Mouse (Mus musculus): ENCODE measurements around the gene Rnf38. TPM values are rescaled to one million over a fixed set of nuclear protein-coding genes. Genes with fewer than 3 reads are reported as not detected.
A peak's percentile ranks its signal among the peaks of the same experiment; 100 is the strongest.

Rnf38 gene
- polyA plus RNA-seq, 1 experiment, result 147 TPM

- no peak for DNase-seq (ENCODE audit: low read depth)
Observed at GRCm38 (mm10) chr4:44224141-44224540, 9.4 kb downstream of the Rnf38 start.

- DNase-seq (ENCODE audit: low read depth), result no peak
Observed at GRCm38 (mm10) chr4:44223444-44223843, 10.1 kb downstream of the Rnf38 start.

GRCm38 (mm10) chr4:44216797-44217442, 16.7 kb downstream of the Rnf38 start:
- DNase-seq (ENCODE audit: low read depth), result no peak

- DNase-seq (ENCODE audit: low read depth), result no peak
Observed at GRCm38 (mm10) chr4:44199968-44200367, 33.6 kb downstream of the Rnf38 start.

- DNase-seq (ENCODE audit: low read depth), result peak; percentile 67
Observed at GRCm38 (mm10) chr4:44187431-44187830, 46.2 kb downstream of the Rnf38 start.

- DNase-seq (ENCODE audit: low read depth), result no peak
Observed at GRCm38 (mm10) chr4:44183862-44184261, 49.7 kb downstream of the Rnf38 start.

- no peak for DNase-seq (ENCODE audit: low read depth)
Observed at GRCm38 (mm10) chr4:44179748-44180147, 53.8 kb downstream of the Rnf38 start.

- DNase-seq (ENCODE audit: low read depth), result no peak
Observed at GRCm38 (mm10) chr4:44173177-44173576, 60.4 kb downstream of the Rnf38 start.

- DNase-seq (ENCODE audit: low read depth), result no peak
Observed at GRCm38 (mm10) chr4:44172676-44173075, 60.9 kb downstream of the Rnf38 start.

- no peak for DNase-seq (ENCODE audit: low read depth)
Observed at GRCm38 (mm10) chr4:44169884-44170283, 63.7 kb downstream of the Rnf38 start.

- no peak for DNase-seq (ENCODE audit: low read depth)
Observed at GRCm38 (mm10) chr4:44168816-44169215, 64.8 kb downstream of the Rnf38 start.

- no peak for DNase-seq (ENCODE audit: low read depth)
Observed at GRCm38 (mm10) chr4:44168231-44168647, 65.3 kb downstream of the Rnf38 start.

- DNase-seq (ENCODE audit: low read depth), result peak; percentile 20
Observed at GRCm38 (mm10) chr4:44167397-44168121, 66.0 kb downstream of the Rnf38 start.

- no peak for DNase-seq (ENCODE audit: low read depth)
Observed at GRCm38 (mm10) chr4:44166702-44167396, 66.7 kb downstream of the Rnf38 start.

- no peak for DNase-seq (ENCODE audit: low read depth)
Observed at GRCm38 (mm10) chr4:44164621-44165020, 69.0 kb downstream of the Rnf38 start.

GRCm38 (mm10) chr4:44163034-44163433, 70.6 kb downstream of the Rnf38 start:
- DNase-seq (ENCODE audit: low read depth), result no peak

GRCm38 (mm10) chr4:44160990-44161689, 72.4 kb downstream of the Rnf38 start:
- DNase-seq (ENCODE audit: low read depth), result no peak

- DNase-seq (ENCODE audit: low read depth), result no peak
Observed at GRCm38 (mm10) chr4:44159839-44160238, 73.8 kb downstream of the Rnf38 start.

GRCm38 (mm10) chr4:44156481-44156880, 77.1 kb downstream of the Rnf38 start:
- no peak for DNase-seq (ENCODE audit: low read depth)

GRCm38 (mm10) chr4:44154884-44155283, 78.7 kb downstream of the Rnf38 start:
- DNase-seq (ENCODE audit: low read depth), result no peak

- DNase-seq (ENCODE audit: low read depth), result no peak
Observed at GRCm38 (mm10) chr4:44152904-44153303, 80.7 kb downstream of the Rnf38 start.

GRCm38 (mm10) chr4:44126805-44127204, 106.8 kb downstream of the Rnf38 start:
- DNase-seq (ENCODE audit: low read depth), result no peak

Measured in gonadal fat pad, adult 2 months (tissue).